Mouse (Mus musculus) neutrophil, adult 59 days (primary cell): ENCODE data around the gene Zc3h14. TPM values are rescaled to one million over a fixed set of nuclear protein-coding genes. Genes with fewer than 3 reads are reported as not detected.

Experiments
- total RNA-seq, 2 experiments: library from RNA; stranded (reverse); gene quantifications; 1 replicate in 1 of 2; 2 replicates in 1 of 2; pipeline ENCODE4 v1.2.4; 2023

Zc3h14 gene
- 10 to 100 TPM; 51.0 to 53.8 TPM for total RNA-seq

GRCm38 (mm10) chr12:98746746-98747379 lies at the start of gene Zc3h14:
Gene Zc3h14, plus strand, starts transcription at chr12:98746964.

DNA sequence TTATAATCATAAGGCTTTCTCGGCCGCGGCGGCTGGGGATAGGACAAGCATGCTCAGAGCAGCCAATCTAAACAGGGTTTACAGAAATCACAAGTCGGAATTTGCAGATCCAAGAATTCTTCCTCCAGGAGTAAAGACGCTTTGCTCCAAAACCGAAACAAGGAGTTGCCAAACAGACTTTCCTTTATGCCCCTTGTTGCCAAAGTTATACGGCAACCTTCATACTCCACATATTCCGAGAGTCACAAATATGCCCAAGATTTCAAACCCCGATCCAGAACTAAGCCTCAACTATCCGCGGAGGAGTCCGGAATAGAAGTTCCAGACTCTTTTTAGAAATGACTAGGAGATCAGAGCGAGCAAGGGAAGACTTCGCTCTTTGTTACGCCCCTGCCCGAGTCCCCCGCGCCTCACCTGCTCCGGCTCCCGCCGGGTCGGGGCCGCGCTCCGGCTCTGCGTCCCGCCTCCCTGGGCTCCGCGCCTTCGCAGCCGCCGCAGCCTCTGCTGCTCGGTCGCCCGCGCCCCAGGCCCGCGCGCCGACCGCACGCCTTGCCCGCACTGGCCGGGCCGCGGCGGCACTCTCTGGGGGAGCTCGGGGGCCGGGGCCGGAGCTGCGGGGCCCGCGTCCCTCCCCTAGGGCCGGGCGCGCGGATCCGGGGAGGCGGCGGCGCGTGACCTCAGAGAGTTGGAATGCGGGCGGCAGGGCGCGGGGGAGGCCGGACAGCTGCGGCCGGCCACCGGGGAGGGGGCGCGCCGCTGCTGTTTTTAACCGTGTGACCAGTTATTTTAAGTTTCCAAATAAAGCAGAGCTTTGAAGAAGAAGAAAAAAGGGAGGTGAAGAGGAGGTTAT lies 9.6 kb upstream of the Zc3h14 start, which contains the start of gene Ptpn21:
TSS of gene Ptpn21 (minus strand) at position 455 of the 850 bp plus-strand sequence.

Other genes starting within 250 kb of the Zc3h14 start
- not detected for gene Kcnk10, start 168.7 kb upstream of the Zc3h14 start, total RNA-seq
- gene Spata7, start 118.8 kb upstream of the Zc3h14 start, total RNA-seq: 1 to 10 TPM; 5.3 to 6.5 TPM
- 1 to 10 TPM; 1.8 to 2.3 TPM for gene Ptpn21, start 9.6 kb upstream of the Zc3h14 start, total RNA-seq
- 1 to 10 TPM; 4.2 to 5.9 TPM for gene Eml5, start 154.5 kb downstream of the Zc3h14 start, total RNA-seq
- gene Ttc8, start 173.6 kb downstream of the Zc3h14 start, total RNA-seq: 1 to 10 TPM; 1.6 to 2.3 TPM